Mouse (Mus musculus) forebrain, postnatal 0 days (tissue): Measurements from ENCODE around the gene Cox8a. TPM values are rescaled to one million over a fixed set of nuclear protein-coding genes. Genes with fewer than 3 reads are reported as not detected.

Experiments
- ATAC-seq: fragments of 200-750 bp; cut with Nextera tagmentation; 2 replicates; pipeline ENCODE4 v1.8.0; 2017; ENCODE audit warnings: mild to moderate bottlenecking, moderate library complexity
- DNase-seq: peaks from one replicate; pipeline ENCODE4 v3.0.0-alpha.2; 2015
- H3K27ac ChIP-seq: fragments of 300-500 bp; sonication (generic); 2 replicates; pipeline ENCODE4 v1.5.1; 2014; ENCODE audit warnings: low read depth, mild to moderate bottlenecking, antibody characterized with exemption, low read length, moderate library complexity, mixed read lengths
- H3K27me3 ChIP-seq: fragments of 300-500 bp; sonication (generic); 2 replicates; pipeline ENCODE4 v1.6.1; 2014; ENCODE audit warnings: mild to moderate bottlenecking, low read length, mixed read lengths; ENCODE audit not compliant: insufficient read depth
- H3K36me3 ChIP-seq: fragments of 300-500 bp; sonication (generic); 2 replicates; pipeline ENCODE4 v1.6.1; 2014; ENCODE audit warnings: mild to moderate bottlenecking, moderate library complexity; ENCODE audit not compliant: insufficient read depth
- H3K4me1 ChIP-seq: fragments of 300-500 bp; sonication (generic); 2 replicates; pipeline ENCODE4 v1.6.1; 2014; ENCODE audit warnings: antibody characterized with exemption; ENCODE audit not compliant: insufficient read depth
- H3K4me2 ChIP-seq: fragments of 300-500 bp; sonication (generic); 2 replicates; pipeline ENCODE4 v1.6.1; 2014; ENCODE audit warnings: low read depth, mild to moderate bottlenecking, moderate library complexity
- H3K4me3 ChIP-seq: fragments of 300-500 bp; sonication (generic); 2 replicates; pipeline ENCODE4 v1.5.1; 2014; ENCODE audit warnings: low read depth, low read length, mixed read lengths
- H3K9ac ChIP-seq: fragments of 300-500 bp; sonication (generic); 2 replicates; pipeline ENCODE4 v1.6.1; 2014; ENCODE audit warnings: mild to moderate bottlenecking
- H3K9me3 ChIP-seq: fragments of 300-500 bp; sonication (generic); 2 replicates; pipeline ENCODE4 v1.6.1; 2016; ENCODE audit warnings: low read length
- CTCF ChIP-seq: sonication (generic); IDR thresholded peaks from 2 replicates; pipeline ENCODE4 v1.5.1; 2016; ENCODE audit warnings: antibody characterized with exemption, control low read depth, low read depth
- WGBS: fragments of 180-500 bp; shearing (Covaris S2); extraction: QIAGEN DNeasy Blood & Tissue Kit; methylation state at CpG from one replicate; pipeline ENCODE4 v1.1.7; 2014; 5-methylcytosine and 5-hydroxymethylcytosine counted together
- polyA plus RNA-seq: library from polyadenylated mRNA; unstranded; fragments of >200 nt; fragmentation: Nextera tagmentation; extraction: Ambion mirVana; gene quantifications from 2 replicates; pipeline ENCODE4 v1.2.1, GENCODE M21; 2015
- total RNA-seq: library from RNA; depleted of rRNA; stranded (reverse); fragments of >200 nt; gene quantifications from 2 replicates; pipeline ENCODE4 v1.2.3, GENCODE M21; 2014

Cox8a gene
- total and polyA plus RNA-seq, 2 experiments from 2014 or later: 735 to 1,247 TPM

DNA sequence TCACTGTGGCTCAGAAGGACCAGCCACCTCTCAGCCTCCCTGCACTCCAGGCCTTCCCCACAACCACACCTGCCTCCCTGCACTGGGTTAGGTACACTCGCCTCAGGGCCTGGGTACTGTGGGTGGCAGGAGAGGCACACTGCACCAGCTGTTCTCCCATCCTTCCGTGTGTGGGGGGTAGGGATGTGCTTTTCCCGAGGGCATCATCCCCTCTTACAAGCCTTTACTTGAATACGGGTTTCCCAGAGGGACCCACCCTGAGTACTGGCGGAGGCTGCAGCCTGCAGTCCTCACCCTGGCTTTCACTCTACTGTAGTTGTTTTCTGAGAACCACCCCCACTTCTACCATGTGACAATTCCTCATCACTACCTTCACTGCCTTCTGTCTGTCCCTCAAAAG is 30.3 kb downstream of the Cox8a start:
- H3K4me3 ChIP-seq: no peak overlapping the region
- H3K4me1 ChIP-seq: peaks cover 5% of the 10 kb centered on the region
- no peak overlapping the region for H3K9ac ChIP-seq
- H3K27me3 ChIP-seq: no peaks in the 10 kb centered on the region
- no peaks in the 10 kb centered on the region for H3K36me3 ChIP-seq
- 69% methylated on average over 5 of the region's 5 CpGs for WGBS
- ATAC-seq (no peak), DNase-seq (no peak)
- no peak overlapping the region for H3K27ac ChIP-seq
- H3K4me2 ChIP-seq: no peak overlapping the region
- no peak for TF ChIP-seq CTCF
- H3K9me3 ChIP-seq: no peaks in the 10 kb centered on the region

DNA sequence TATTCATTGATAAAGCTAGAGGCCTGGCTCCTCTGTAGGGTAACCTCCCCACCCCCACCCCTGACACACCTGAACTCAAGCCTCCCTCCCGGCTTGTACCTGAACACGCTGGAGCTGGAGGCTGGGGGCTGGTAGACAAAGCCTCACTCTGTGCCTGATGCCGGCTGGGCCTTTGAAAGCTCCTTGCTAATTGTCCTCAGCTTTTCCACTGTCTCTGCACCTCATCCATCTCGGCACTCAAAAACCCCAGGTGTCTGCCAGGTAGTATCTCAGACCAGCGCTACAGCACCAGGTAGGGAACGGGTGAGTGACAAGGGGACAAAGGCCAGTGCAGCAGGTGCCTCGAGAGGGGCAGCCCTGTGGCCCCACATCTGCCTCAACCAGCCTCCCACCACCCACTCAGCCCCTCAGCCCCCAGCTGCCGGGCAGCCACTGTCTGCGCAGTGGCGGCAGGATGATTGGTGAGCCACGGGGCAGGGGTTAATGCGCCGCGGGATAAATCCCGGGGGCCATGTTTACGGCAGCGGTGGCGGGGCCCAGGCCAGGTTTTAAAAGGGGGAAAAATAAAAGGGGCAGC is 31.6 kb downstream of the Cox8a start:
- no peaks in the 10 kb centered on the region for H3K36me3 ChIP-seq
- H3K9me3 ChIP-seq: no peaks in the 10 kb centered on the region
- no peak overlapping the region for H3K4me2 ChIP-seq
- 16% methylated on average over 18 of the region's 18 CpGs for WGBS
- peaks cover 5% of the 10 kb centered on the region for H3K4me1 ChIP-seq
- H3K27ac ChIP-seq: no peak overlapping the region
- no peak overlapping the region for H3K4me3 ChIP-seq
- ATAC-seq (no peak), DNase-seq (no peak)
- no peak for TF ChIP-seq CTCF
- H3K27me3 ChIP-seq: no peaks in the 10 kb centered on the region
- H3K9ac ChIP-seq: no peak overlapping the region

DNA sequence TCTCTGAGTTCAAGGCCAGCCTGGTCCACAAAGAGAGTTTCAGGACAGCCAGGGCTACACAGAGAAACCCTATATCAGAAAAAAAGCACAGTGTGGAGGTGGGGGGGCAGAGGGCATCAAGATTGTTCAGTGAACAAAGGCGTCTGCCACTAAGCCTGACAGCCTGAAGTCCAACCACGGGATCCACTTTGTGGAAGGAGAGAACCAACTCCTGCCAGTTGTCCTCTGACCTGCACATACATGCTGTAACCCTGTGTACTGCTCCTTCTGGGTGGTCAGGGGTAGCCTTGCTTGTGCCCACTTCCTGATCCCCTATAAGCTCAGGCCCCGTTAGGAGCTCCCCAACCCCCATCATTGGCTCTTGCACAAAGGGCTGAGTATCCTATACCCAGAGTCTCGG is 32.4 kb downstream of the Cox8a start:
- 51% methylated on average over 4 of the region's 4 CpGs for WGBS
- ATAC-seq: no peak
- no peak for TF ChIP-seq CTCF
- Histone ChIP-seq H3K4me3 (no peak overlapping the region), H3K36me3 (no peaks in the 10 kb centered on the region), H3K4me1 (peaks cover 5% of the 10 kb centered on the region), H3K4me2 (no peak overlapping the region), H3K9ac (no peak overlapping the region), H3K9me3 (no peaks in the 10 kb centered on the region), H3K27ac (no peak overlapping the region), H3K27me3 (no peaks in the 10 kb centered on the region)
- DNase-seq: no peak

DNA sequence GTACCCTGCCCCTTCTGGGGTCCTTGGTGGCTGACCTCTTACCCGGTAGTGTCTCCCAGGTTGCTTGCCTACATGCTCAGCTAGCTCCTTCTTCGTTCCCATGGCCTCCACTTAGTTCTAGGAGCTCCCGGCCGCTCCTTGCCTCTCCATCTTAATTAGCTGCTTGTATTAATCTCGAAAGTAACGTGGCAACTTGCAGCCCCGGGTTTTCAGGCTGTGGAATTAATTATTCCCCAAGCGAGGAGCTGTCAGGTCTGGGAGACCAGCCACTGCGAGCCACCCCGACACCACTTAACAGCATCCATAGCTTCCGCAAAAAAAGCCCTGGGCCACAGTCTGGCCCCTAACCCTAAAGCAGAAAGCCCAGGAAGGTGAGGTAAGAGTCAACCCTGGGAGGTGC is 34.0 kb downstream of the Cox8a start:
- no peak overlapping the region for H3K4me3 ChIP-seq
- 21% methylated on average over 11 of the region's 11 CpGs for WGBS
- no peak overlapping the region for H3K27ac ChIP-seq
- H3K27me3 ChIP-seq: no peaks in the 10 kb centered on the region
- H3K9me3 ChIP-seq: no peaks in the 10 kb centered on the region
- TF ChIP-seq CTCF: no peak
- peaks cover 5% of the 10 kb centered on the region for H3K4me1 ChIP-seq
- no peak overlapping the region for H3K4me2 ChIP-seq
- no peaks in the 10 kb centered on the region for H3K36me3 ChIP-seq
- H3K9ac ChIP-seq: no peak overlapping the region
- ATAC-seq (no peak), DNase-seq (no peak)

DNA sequence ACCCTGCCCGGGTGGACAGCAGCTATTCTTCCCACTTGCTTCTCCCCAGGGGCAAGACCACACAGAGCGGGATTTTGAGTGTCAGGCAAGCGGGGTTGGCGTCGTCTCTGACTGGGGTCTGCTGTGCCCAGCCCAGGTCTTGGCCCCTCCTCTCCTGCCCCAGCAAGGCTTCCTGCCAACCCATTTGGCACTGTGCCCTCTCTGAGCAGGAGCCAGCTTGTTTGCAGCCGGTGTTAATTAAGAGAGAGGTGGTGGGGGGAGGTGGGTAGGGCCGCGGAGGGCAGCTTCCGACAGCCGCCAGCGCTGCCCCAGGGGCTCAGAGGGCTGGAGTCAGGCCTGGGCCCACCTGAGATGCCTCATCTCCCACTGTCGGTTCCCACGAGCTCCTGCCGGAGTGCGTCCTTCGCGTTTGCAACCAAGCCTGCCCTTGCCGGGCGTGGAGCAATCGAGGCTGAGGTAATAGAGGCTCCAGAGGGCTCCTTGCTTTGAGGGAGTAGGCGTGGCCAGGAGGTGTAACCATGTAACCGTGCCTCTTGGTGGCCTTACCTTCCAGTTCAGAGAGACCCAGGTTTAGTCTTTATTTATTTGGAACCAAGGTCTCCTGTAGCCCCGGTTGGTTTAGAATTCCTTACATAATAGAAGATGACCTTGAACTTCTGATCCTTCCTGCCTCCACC is 35.0 kb downstream of the Cox8a start:
- Histone ChIP-seq H3K9ac (no peak overlapping the region), H3K4me3 (no peak overlapping the region), H3K27ac (no peak overlapping the region)

DNA sequence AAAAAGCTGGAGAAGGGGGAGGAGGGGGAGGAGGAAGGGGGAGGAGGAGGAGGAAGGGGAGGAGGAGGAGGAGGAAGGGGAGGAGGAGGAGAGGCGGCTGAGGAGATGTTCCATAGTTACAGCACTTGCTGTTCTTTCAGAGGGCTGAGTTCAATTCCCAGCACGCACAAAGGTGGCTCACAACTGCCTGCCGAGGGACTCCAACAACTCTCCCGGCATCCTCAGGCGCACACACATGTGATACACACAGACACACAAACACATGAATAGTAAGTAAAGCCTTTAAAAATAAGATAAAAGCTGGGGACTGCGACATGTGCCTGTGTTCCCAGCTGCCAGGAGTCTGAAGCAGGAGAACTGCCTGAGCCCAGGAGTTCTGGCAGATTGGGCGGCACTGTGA is 35.9 kb downstream of the Cox8a start:
- TF ChIP-seq CTCF: no peak
- no peak; the same call in 1 of the 2 replicates for ATAC-seq
- no peaks in the 10 kb centered on the region for H3K36me3 ChIP-seq
- no peak overlapping the region for H3K27ac ChIP-seq
- no peak for DNase-seq
- no peaks in the 10 kb centered on the region for H3K27me3 ChIP-seq
- H3K4me1 ChIP-seq: peaks cover 5% of the 10 kb centered on the region
- 36% methylated on average over 7 of the region's 7 CpGs for WGBS
- no peak overlapping the region for H3K4me2 ChIP-seq
- H3K9me3 ChIP-seq: no peaks in the 10 kb centered on the region
- no peak overlapping the region for H3K4me3 ChIP-seq
- no peak overlapping the region for H3K9ac ChIP-seq

More for the DNA sequence above, 35.0 kb downstream of the Cox8a start:
- 5% methylated on average over 23 of the region's 23 CpGs for WGBS
- Histone ChIP-seq H3K36me3 (no peaks in the 10 kb centered on the region), H3K4me1 (peaks cover 5% of the 10 kb centered on the region), H3K9me3 (no peaks in the 10 kb centered on the region), H3K27me3 (no peaks in the 10 kb centered on the region), H3K4me2 (peak overlapping the region; percentile 21; the same call in 1 of the 2 replicates)
- peak; percentile 87 for DNase-seq
- peak; percentile 80 for ATAC-seq
- TF ChIP-seq CTCF: no peak

DNA sequence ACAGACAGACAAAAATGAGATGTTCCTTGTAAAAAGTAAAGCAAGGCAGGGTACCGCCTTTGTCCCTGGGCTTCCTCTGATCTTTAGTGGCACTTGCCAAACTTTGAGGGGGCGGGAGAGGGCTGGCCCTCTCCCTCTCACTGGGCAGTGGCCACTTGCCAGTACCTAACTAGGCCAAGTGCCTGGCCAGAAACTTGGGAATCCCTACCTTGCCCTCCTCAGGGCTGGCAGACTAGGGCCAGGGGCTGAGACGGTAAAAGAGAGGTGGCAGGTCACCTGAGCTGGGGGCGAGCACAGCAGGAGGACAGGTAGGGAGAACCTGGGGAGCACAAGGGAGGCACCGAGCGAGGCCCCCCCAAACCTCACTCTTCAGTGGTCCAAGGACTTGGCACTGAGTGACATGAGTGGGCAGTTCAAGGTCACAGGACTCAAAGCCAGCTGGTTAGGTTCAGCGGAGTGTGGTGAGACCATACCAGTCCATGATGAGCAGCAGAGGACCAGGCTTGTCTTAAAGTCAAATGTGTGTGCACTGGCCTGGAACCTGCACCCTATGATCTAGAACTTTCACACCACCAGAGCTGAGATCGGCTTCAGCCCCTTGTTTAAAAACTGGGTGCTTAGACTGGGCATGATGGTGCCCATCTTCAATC is 36.5 kb downstream of the Cox8a start:
- Histone ChIP-seq H3K27ac (no peak overlapping the region), H3K9me3 (no peaks in the 10 kb centered on the region), H3K4me3 (no peak overlapping the region), H3K36me3 (no peaks in the 10 kb centered on the region), H3K9ac (no peak overlapping the region), H3K4me1 (peaks cover 5% of the 10 kb centered on the region), H3K4me2 (no peak overlapping the region), H3K27me3 (no peaks in the 10 kb centered on the region)
- ATAC-seq (no peak), DNase-seq (no peak)
- no peak for TF ChIP-seq CTCF
- 62% methylated on average over 8 of the region's 8 CpGs for WGBS
